ENCODE assay signal across 8 mouse cellular contexts in the genomic region with DNA sequence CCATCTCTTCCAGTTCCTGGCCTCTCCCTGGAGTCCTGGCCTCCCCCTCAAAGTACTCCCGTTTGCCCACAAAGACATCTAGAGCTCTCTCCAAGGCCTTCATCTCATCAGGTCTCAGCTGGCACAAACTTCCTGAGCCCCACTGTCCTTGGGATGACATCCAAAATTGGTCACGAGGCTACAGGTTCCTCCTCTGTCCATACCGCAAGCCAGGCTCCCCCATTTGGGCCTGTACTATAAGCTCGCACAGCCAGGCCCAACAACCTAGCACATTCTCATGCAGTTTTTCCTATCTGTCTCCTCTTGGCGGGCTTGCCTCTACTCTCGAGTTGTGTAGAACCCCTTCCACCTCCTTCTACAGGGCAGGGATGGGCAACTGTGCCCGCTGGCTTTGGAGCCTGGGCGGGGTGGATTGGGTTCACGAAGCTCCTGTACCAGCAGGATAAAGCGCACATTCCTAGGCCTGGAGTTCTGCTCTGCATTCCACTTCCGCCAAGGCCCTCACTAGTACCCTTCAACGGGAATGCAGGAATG. TPM values are rescaled to one million over a fixed set of nuclear protein-coding genes. Genes with fewer than 3 reads are reported as not detected.
DNase-seq lines count a peak whose midpoint lies in the region; ATAC-seq lines count a peak whose summit lies in the region.

No protein-coding gene starts in this region.

- DNase-seq in kidney, adult 11 months: peak; percentile 71
- DNase-seq in kidney, postnatal 4 days: no peak
- no peak for DNase-seq in neural tube, embryonic 11.5 days (ENCODE audit: low spot score)
- DNase-seq in urinary bladder, adult 2 months (ENCODE audit: low spot score): no peak
- DNase-seq in layer of hippocampus, postnatal 14 days (ENCODE audit: low spot score in 2 of 2): no peak
- no peak for DNase-seq in spleen, adult 18-20 months

- 32% methylated on average over 12 of the region's 12 CpGs for WGBS in embryonic facial prominence, embryonic 12.5 days
- 43% methylated on average over 12 of the region's 12 CpGs for WGBS in kidney, embryonic 16.5 days
- 37% methylated on average over 12 of the region's 12 CpGs for WGBS in neural tube, embryonic 11.5 days

- peak overlapping the region; percentile 64 for H3K27ac ChIP-seq in embryonic facial prominence, embryonic 12.5 days
- peak overlapping the region; percentile 95 for H3K27ac ChIP-seq in kidney, embryonic 16.5 days (ENCODE audit: low read length)
- no peak overlapping the region for H3K27ac ChIP-seq in neural tube, embryonic 11.5 days (ENCODE audit: low read depth, low read length)

- H3K4me1 ChIP-seq in embryonic facial prominence, embryonic 12.5 days: peaks cover 18% of the 10 kb centered on the region
- H3K4me1 ChIP-seq in kidney, embryonic 16.5 days (ENCODE audit: insufficient read depth, low read length): peaks cover 34% of the 10 kb centered on the region
- H3K4me1 ChIP-seq in neural tube, embryonic 11.5 days (ENCODE audit: control insufficient read depth, insufficient read depth, low read length): peaks cover 11% of the 10 kb centered on the region; the same call in 1 of the 2 replicates

- 0 out of 2 replicates have a peak, but pooled peaks cover 5% of the 10 kb centered on the region for H3K36me3 ChIP-seq in embryonic facial prominence, embryonic 12.5 days
- peaks cover 6% of the 10 kb centered on the region; the same call in 1 of the 2 replicates for H3K36me3 ChIP-seq in kidney, embryonic 16.5 days (ENCODE audit: insufficient read depth, low read length)
- no peaks in the 10 kb centered on the region for H3K36me3 ChIP-seq in neural tube, embryonic 11.5 days (ENCODE audit: control insufficient read depth, insufficient read depth, low read length)

- H3K9me3 ChIP-seq in embryonic facial prominence, embryonic 12.5 days: no peaks in the 10 kb centered on the region
- no peaks in the 10 kb centered on the region for H3K9me3 ChIP-seq in kidney, embryonic 16.5 days (ENCODE audit: low read length)
- no peaks in the 10 kb centered on the region for H3K9me3 ChIP-seq in neural tube, embryonic 11.5 days (ENCODE audit: control insufficient read depth, low read length)

- peak overlapping the region; percentile 96 for H3K4me2 ChIP-seq in embryonic facial prominence, embryonic 12.5 days (replicated peaks)
- peak overlapping the region; percentile 87 for H3K4me2 ChIP-seq in kidney, embryonic 16.5 days (replicated peaks; ENCODE audit: low read depth, low read length)
- H3K4me2 ChIP-seq in neural tube, embryonic 11.5 days (ENCODE audit: low read depth): peak overlapping the region; percentile 100; the same call in 1 of the 2 replicates

- peak overlapping the region; percentile 72 for H3K4me3 ChIP-seq in embryonic facial prominence, embryonic 12.5 days
- H3K4me3 ChIP-seq in kidney, embryonic 16.5 days (ENCODE audit: low read length): peak overlapping the region; percentile 79
- peak overlapping the region; percentile 81; the same call in 1 of the 2 replicates for H3K4me3 ChIP-seq in neural tube, embryonic 11.5 days (ENCODE audit: low read depth, low read length)

- no peak overlapping the region for H3K9ac ChIP-seq in embryonic facial prominence, embryonic 12.5 days
- peak overlapping the region; percentile 86 for H3K9ac ChIP-seq in kidney, embryonic 16.5 days (replicated peaks; ENCODE audit: low read length)
- H3K9ac ChIP-seq in neural tube, embryonic 11.5 days (ENCODE audit: low read length): no peak overlapping the region; the same call in 1 of the 2 replicates

- peaks cover 39% of the 10 kb centered on the region for H3K27me3 ChIP-seq in embryonic facial prominence, embryonic 12.5 days
- no peaks in the 10 kb centered on the region for H3K27me3 ChIP-seq in kidney, embryonic 16.5 days (ENCODE audit: insufficient read depth, low read length)
- H3K27me3 ChIP-seq in neural tube, embryonic 11.5 days (ENCODE audit: control insufficient read depth, insufficient read depth, low read length): peaks cover 23% of the 10 kb centered on the region

- ATAC-seq in embryonic facial prominence, embryonic 12.5 days (ENCODE audit: insufficient number of reproducible peaks, insufficient read depth, low FRiP score, low TSS enrichment): no peak
- ATAC-seq in kidney, embryonic 16.5 days (ENCODE audit: low FRiP score, low TSS enrichment): no peak
- no peak for ATAC-seq in neural tube, embryonic 11.5 days (ENCODE audit: insufficient read depth, low FRiP score, low TSS enrichment)

RNA-seq across cellular contexts. Expression of gene Cep170b, which starts 0.7 kb away (rescaled TPM):
- 17.0 and 19.2 TPM in 2 replicates for polyA plus RNA-seq in embryonic facial prominence, embryonic 12.5 days (2016; fragmentation: Nextera tagmentation; extraction: Ambion mirVana)
- 15.7 and 17.5 TPM in 2 replicates for polyA plus RNA-seq in kidney, embryonic 16.5 days (2015; fragmentation: Nextera tagmentation; extraction: Ambion mirVana)
- polyA plus RNA-seq in neural tube, embryonic 11.5 days (2014; fragmentation: Nextera tagmentation; extraction: Ambion mirVana): 10.2 and 10.7 TPM in 2 replicates
- polyA plus RNA-seq in urinary bladder, adult 2 months (2012; rRNA removed): 33.2 and 42.5 TPM in 2 replicates
- total RNA-seq in layer of hippocampus, postnatal 14 days (2021): 100 to 1,000 TPM; 178 to 193 TPM

RNA-seq across cellular contexts. Expression of gene Pld4, which starts 39.5 kb away (rescaled TPM):
- polyA plus RNA-seq in embryonic facial prominence, embryonic 12.5 days (2016; fragmentation: Nextera tagmentation; extraction: Ambion mirVana): 4.9 TPM in 2 replicates
- 7.3 and 7.4 TPM in 2 replicates for polyA plus RNA-seq in kidney, embryonic 16.5 days (2015; fragmentation: Nextera tagmentation; extraction: Ambion mirVana)
- polyA plus RNA-seq in neural tube, embryonic 11.5 days (2014; fragmentation: Nextera tagmentation; extraction: Ambion mirVana): 3.8 and 4.9 TPM in 2 replicates
- 38.7 and 38.8 TPM in 2 replicates for polyA plus RNA-seq in urinary bladder, adult 2 months (2012; rRNA removed)
- 10 to 100 TPM; 10.6 to 13.1 TPM for total RNA-seq in layer of hippocampus, postnatal 14 days (2021)

RNA-seq across cellular contexts. Expression of gene Zbtb42, which starts 42.3 kb away (rescaled TPM):
- 2.1 and 2.5 TPM in 2 replicates for polyA plus RNA-seq in embryonic facial prominence, embryonic 12.5 days (2016; fragmentation: Nextera tagmentation; extraction: Ambion mirVana)
- polyA plus RNA-seq in kidney, embryonic 16.5 days (2015; fragmentation: Nextera tagmentation; extraction: Ambion mirVana): 6.4 and 7.0 TPM in 2 replicates
- 4.4 and 6.7 TPM in 2 replicates for polyA plus RNA-seq in neural tube, embryonic 11.5 days (2014; fragmentation: Nextera tagmentation; extraction: Ambion mirVana)
- 18.0 and 20.5 TPM in 2 replicates for polyA plus RNA-seq in urinary bladder, adult 2 months (2012; rRNA removed)
- under 1 TPM; 0.43 to 0.55 TPM for total RNA-seq in layer of hippocampus, postnatal 14 days (2021)

RNA-seq across cellular contexts. Expression of gene Akt1, which starts 46.3 kb away (rescaled TPM):
- 98.8 and 153 TPM in 2 replicates for polyA plus RNA-seq in embryonic facial prominence, embryonic 12.5 days (2016; fragmentation: Nextera tagmentation; extraction: Ambion mirVana)
- 49.5 TPM in 2 replicates for polyA plus RNA-seq in kidney, embryonic 16.5 days (2015; fragmentation: Nextera tagmentation; extraction: Ambion mirVana)
- polyA plus RNA-seq in neural tube, embryonic 11.5 days (2014; fragmentation: Nextera tagmentation; extraction: Ambion mirVana): 124 and 126 TPM in 2 replicates
- 149 and 150 TPM in 2 replicates for polyA plus RNA-seq in urinary bladder, adult 2 months (2012; rRNA removed)
- total RNA-seq in layer of hippocampus, postnatal 14 days (2021): 100 to 1,000 TPM; 153 to 158 TPM
